Mouse (Mus musculus) G1E (cell line): Measurements from ENCODE around the gene Brd4. TPM values are rescaled to one million over a fixed set of nuclear protein-coding genes. Genes with fewer than 3 reads are reported as not detected.

Experiments used
- ATAC-seq: 2 replicates; pipeline ENCODE4 v1.8.0; 2016; ENCODE audit warnings: mild to moderate bottlenecking; ENCODE audit not compliant: insufficient number of reproducible peaks, poor library complexity, low FRiP score, severe bottlenecking; ENCODE audit errors: extremely low read depth
- DNase-seq: peaks from one replicate; pipeline ENCODE4 v3.0.0; 2012; ENCODE audit warnings: low spot score
- H3K27me3 ChIP-seq: 2 replicates; pipeline ENCODE4 v1.6.1; 2012; ENCODE audit warnings: mild to moderate bottlenecking, low read length, inconsistent platforms; ENCODE audit not compliant: insufficient read depth
- H3K36me3 ChIP-seq: replicated peaks from 2 replicates; pipeline ENCODE3; 2012; ENCODE audit warnings: mild to moderate bottlenecking, inconsistent platforms
- H3K4me1 ChIP-seq: 2 replicates; pipeline ENCODE4 v1.6.1; 2012; ENCODE audit warnings: low read depth, low read length, inconsistent platforms, mixed read lengths; ENCODE audit not compliant: insufficient read depth
- H3K4me3 ChIP-seq: 2 replicates; pipeline ENCODE4 v1.5.1; 2012; ENCODE audit warnings: low read depth, mild to moderate bottlenecking, inconsistent platforms, low read length, moderate library complexity, mixed read lengths
- H3K9me3 ChIP-seq: replicated peaks from 2 replicates; pipeline ENCODE4 v1.6.1; 2012; ENCODE audit warnings: inconsistent platforms
- CTCF ChIP-seq: IDR thresholded peaks from 2 replicates; pipeline ENCODE4 v1.5.1; 2012; ENCODE audit warnings: low read depth, low read length, inconsistent platforms, mixed read lengths
- GATA1 ChIP-seq: IDR thresholded peaks from 2 replicates; pipeline ENCODE4 v1.6.1; 2012; ENCODE audit warnings: borderline replicate concordance, low read length, inconsistent platforms, mixed read lengths
- GATA2 ChIP-seq: IDR thresholded peaks from 2 replicates; pipeline ENCODE4 v1.6.1; 2012; ENCODE audit warnings: low read depth, low read length, inconsistent platforms, borderline replicate concordance
- POLR2AphosphoS5 ChIP-seq: IDR thresholded peaks from 2 replicates; pipeline ENCODE4 v1.6.1; 2012; ENCODE audit warnings: low read depth, low read length, inconsistent platforms; ENCODE audit not compliant: insufficient replicate concordance
- TAL1 ChIP-seq: conservative IDR thresholded peaks from 2 replicates; pipeline ENCODE4 v1.6.1; 2012; ENCODE audit warnings: low read depth, low read length, inconsistent platforms, mixed read lengths
- polyA plus RNA-seq: library from polyadenylated mRNA; stranded (reverse); fragments of >175 nt; gene quantifications from 2 replicates; pipeline ENCODE4 v1.2.3, GENCODE M21; 2012
- total RNA-seq, 2 experiments: library from RNA; stranded (forward) in 1 of 2; stranded (reverse) in 1 of 2; fragments of 200-1000 nt in 1 of 2; fragments of >200 nt in 1 of 2; fragmentation: Nextera tagmentation in 1 of 2; gene quantifications; 2 replicates each; pipeline ENCODE4 v1.2.3; 2014 to 2017

Gene Brd4
- total and polyA plus RNA-seq, 3 experiments: 11.5 to 269 (median 237) TPM

DNA sequence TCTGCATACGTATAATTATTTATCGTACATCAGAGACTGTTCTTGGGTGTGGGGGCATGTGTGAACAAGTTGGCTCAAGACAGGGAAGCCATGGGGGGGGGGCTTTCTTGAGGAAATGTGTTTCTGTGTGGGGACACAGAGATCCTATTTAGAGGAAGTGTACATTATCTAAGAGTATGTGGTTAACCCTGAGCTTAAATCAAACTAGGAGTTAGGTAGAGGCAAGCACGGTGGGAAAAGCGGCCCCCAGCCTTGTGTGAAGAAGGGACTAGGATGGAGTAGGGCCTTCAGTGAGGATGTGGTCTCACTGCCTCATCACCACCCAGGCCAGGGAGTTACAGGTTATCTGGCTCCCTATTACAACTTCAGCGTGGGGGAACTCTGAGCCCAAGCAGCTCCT, 88.8 kb downstream of the Brd4 start:
- Histone ChIP-seq H3K27me3 (no peaks in the 10 kb centered on the region), H3K4me1 (peaks cover 49% of the 10 kb centered on the region), H3K36me3 (peaks cover 66% of the 10 kb centered on the region), H3K9me3 (no peaks in the 10 kb centered on the region), H3K4me3 (no peak overlapping the region)
- ATAC-seq (no peak), DNase-seq (peak; percentile 30)
- TF ChIP-seq GATA2 (no peak), GATA1 (no peak), TAL1 (no peak), CTCF (no peak), POLR2AphosphoS5 (no peak)

DNA sequence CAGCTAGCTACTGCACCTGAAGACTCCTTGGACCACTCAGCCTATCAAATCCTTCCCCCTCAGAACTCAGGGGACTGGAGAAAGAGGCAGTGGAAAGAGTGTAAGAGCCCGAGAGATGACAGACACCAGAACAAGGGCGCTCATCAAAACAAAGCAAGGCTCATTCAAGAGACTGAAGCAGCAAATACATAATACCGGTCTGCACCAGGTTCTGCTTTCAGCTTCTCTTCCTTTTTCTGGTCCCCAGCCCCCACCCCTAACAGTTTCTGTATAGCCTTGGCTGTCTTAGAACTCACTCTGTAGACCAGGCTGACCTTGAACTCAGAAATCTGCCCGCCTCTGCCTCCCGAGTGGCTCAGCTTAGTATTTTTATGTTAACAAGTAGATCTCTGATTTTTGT, 91.5 kb downstream of the Brd4 start:
- no peak for ATAC-seq
- Histone ChIP-seq H3K4me3 (no peak overlapping the region), H3K36me3 (peaks cover 39% of the 10 kb centered on the region), H3K27me3 (peaks cover 14% of the 10 kb centered on the region), H3K4me1 (peaks cover 39% of the 10 kb centered on the region), H3K9me3 (no peaks in the 10 kb centered on the region)
- no peak for DNase-seq
- TF ChIP-seq TAL1: no peak
- no peak for TF ChIP-seq CTCF
- TF ChIP-seq GATA1: no peak
- TF ChIP-seq POLR2AphosphoS5: no peak
- TF ChIP-seq GATA2: no peak

DNA sequence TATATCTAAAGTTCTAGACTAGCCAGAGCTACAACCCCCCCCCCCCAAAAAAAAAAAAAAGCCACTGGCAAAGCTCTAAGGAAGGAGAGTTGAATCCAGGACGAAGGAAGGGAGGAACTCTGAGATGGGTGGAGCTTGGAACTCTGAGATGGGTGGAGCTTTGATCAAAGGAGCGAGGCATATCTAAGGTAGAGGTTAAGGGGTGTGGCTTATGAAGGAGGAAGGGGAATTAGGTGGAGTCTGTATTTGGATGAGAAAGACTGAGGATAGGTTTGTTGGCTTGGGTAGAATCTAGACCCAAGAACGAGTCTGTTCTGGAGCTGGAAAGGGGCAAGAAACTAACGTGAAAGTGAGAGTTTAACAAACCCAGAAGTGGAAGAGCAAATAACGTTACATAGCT, 94.7 kb downstream of the Brd4 start:
- TF ChIP-seq TAL1: no peak
- H3K36me3 ChIP-seq: peaks cover 11% of the 10 kb centered on the region
- DNase-seq (no peak), ATAC-seq (no peak)
- peaks cover 16% of the 10 kb centered on the region for H3K4me1 ChIP-seq
- peaks cover 23% of the 10 kb centered on the region for H3K27me3 ChIP-seq
- H3K4me3 ChIP-seq: no peak overlapping the region
- no peaks in the 10 kb centered on the region for H3K9me3 ChIP-seq

DNA sequence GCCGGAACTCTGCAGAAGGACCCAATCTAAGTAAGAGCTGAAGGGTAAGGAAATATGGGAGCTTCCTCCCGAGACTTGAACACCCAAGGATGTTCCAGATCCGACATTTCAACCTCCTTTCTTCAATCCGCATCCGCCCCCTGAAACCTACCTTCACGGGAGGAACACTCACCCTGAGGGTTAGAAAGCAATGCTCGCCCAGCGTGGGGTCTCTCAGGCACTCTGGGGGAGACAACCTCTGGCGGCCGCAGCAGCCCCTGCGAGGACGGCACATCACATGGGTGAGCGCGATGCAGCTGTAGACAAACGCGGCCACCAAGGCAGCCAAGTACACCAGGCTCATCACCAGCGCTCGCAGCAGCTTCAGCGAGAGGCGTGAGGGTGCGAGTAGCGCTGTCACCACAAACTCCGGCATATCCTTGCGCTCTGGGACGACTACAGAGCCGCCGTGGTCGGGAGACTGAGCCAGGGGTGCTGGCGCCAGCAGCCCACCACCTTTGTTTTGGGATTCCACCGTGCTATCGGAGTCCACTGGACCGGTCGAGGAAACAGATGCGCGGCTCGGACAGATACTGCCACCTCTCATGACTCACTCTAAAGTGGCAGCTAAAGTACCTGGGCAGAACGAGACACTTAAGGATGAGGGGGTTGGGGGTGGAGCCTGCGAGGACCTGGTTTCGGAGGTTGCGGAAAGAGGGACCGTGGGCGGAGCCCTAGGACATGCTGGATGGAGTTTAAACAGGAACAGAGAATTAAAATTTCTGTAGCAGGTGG, 95.5 kb downstream of the Brd4 start, which contains the start of gene Ephx3:
Gene Ephx3, minus strand, starts transcription at position 687 of the 774 bp plus-strand sequence.
- peaks cover 26% of the 10 kb centered on the region for H3K27me3 ChIP-seq
- ATAC-seq (no peak), DNase-seq (no peak)
- no peak within 1 kb of the TSS for H3K4me3 ChIP-seq
- H3K36me3 ChIP-seq: peaks cover 10% of the 10 kb centered on the region
- TF ChIP-seq TAL1 (no peak), POLR2AphosphoS5 (no peak), GATA2 (no peak), GATA1 (no peak), CTCF (no peak)
- peaks cover 16% of the 10 kb centered on the region for H3K4me1 ChIP-seq
- H3K9me3 ChIP-seq: no peaks in the 10 kb centered on the region

DNA sequence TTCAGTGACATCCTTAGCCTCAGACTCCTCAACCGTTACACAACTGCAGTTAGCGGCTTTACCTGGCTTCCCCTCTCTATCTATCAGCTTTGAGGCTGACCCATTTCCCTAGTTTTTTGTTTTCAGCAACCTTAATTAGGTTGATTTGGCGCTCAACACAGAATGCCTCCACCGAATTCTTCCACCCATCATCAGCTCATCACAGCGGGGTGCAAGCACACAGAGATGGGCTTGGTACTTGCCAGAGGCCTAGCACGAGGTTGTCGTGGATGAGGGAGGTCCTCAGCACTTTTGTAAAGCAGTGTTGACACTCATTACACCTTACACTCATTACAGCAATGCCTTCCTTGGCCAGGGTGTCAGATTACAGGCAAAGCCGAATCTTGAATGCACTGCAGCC, 101.5 kb downstream of the Brd4 start:
- TF ChIP-seq TAL1: no peak
- TF ChIP-seq GATA2: no peak
- TF ChIP-seq GATA1: no peak
- no peak for TF ChIP-seq POLR2AphosphoS5
- no peak for TF ChIP-seq CTCF
- peaks cover 6% of the 10 kb centered on the region; the same call in 1 of the 2 replicates for H3K4me1 ChIP-seq
- DNase-seq (no peak), ATAC-seq (no peak)
- no peaks in the 10 kb centered on the region for H3K36me3 ChIP-seq
- no peak overlapping the region for H3K4me3 ChIP-seq
- H3K27me3 ChIP-seq: peaks cover 35% of the 10 kb centered on the region
- H3K9me3 ChIP-seq: no peaks in the 10 kb centered on the region

DNA sequence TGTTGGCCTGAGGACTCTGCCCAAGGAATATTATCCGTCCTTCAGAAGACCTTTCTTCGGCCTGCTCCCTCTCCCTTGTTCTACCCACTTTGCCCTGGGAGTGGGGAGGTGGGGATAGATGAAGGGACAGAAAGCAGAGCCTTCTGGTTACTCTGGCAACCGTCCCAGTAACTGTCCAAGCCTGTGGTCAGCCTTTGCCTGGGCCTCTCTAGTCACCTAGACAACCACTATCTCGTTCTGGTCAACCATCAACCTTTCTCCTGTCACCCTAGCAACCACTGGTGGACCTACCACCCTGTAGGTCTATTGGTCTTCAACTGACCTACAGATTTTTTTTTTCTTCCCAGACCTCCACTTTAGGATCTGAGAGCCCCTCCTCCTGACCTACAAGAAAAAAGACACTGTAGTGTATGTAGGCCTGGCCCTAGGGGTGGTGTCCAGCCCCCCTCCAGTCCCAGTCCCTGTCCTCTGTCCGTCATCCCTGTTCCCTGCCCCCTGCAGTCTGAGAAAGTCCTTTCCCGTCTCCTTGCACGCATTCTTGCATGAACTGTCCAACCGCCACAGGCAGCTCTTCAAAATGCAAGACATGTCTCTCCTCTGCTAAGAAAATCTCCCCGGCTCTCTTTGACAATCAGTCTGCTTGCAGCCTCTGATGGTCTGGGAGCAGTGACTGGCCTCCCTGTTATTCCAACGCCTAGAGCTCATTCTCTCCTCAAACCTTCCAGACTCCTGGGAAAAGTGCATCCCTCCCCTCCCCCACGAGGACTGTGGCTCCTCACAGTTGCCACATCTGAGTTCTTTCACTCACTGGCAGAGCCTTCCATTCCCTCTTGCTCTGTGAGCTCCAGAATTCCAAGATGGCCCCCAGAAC, 104.7 kb downstream of the Brd4 start:
- TF ChIP-seq CTCF (no peak), POLR2AphosphoS5 (no peak), GATA1 (no peak), GATA2 (no peak), TAL1 (no peak)
- DNase-seq (no peak), ATAC-seq (no peak)
- Histone ChIP-seq H3K27me3 (peaks cover 30% of the 10 kb centered on the region), H3K9me3 (no peaks in the 10 kb centered on the region), H3K36me3 (no peaks in the 10 kb centered on the region), H3K4me1 (peaks cover 5% of the 10 kb centered on the region; the same call in 1 of the 2 replicates), H3K4me3 (no peak overlapping the region)
